Mouse (Mus musculus) 3134 (cell line): ENCODE results near the gene Zfp36.
"Not testable (repeated sequence)": the region's sequence is repeated elsewhere in the genome, so short reads cannot be mapped to it uniquely, and the experiment has no call there.

Experiments used
- DNase-seq: peaks from one replicate; pipeline ENCODE4 v3.0.0-alpha.2; 2011; ENCODE audit warnings: low spot score; ENCODE audit not compliant: insufficient read length; ENCODE audit errors: extremely low read depth

Zfp36 gene

GRCm38 (mm10) chr7:28380237-28381016 is at the start of gene Zfp36:
Zfp36 (minus strand) TSS chr7:28380253.
- no peak for DNase-seq

- no peak for DNase-seq
Measured at GRCm38 (mm10) chr7:28427738-28428137, 47.7 kb upstream of the Zfp36 start.

- DNase-seq, result no peak
Measured at GRCm38 (mm10) chr7:28423018-28423417, 43.0 kb upstream of the Zfp36 start.

GRCm38 (mm10) chr7:28419416-28419815 is 39.4 kb upstream of the Zfp36 start:
- DNase-seq, result no peak

- peak; percentile 69 for DNase-seq
Measured at GRCm38 (mm10) chr7:28418096-28418670, 38.1 kb upstream of the Zfp36 start.

GRCm38 (mm10) chr7:28417368-28417767 is 37.3 kb upstream of the Zfp36 start:
- DNase-seq, result peak; percentile 39

GRCm38 (mm10) chr7:28412826-28413225 is 32.8 kb upstream of the Zfp36 start:
- no peak for DNase-seq

GRCm38 (mm10) chr7:28410841-28411475 is 30.9 kb upstream of the Zfp36 start:
- no peak for DNase-seq

- DNase-seq, result no peak
Measured at GRCm38 (mm10) chr7:28401942-28402341, 21.9 kb upstream of the Zfp36 start.

GRCm38 (mm10) chr7:28401030-28401429 is 21.0 kb upstream of the Zfp36 start:
- DNase-seq, result no peak

GRCm38 (mm10) chr7:28398696-28399340 is 18.8 kb upstream of the Zfp36 start:
- no peak for DNase-seq

GRCm38 (mm10) chr7:28398000-28398399 is 17.9 kb upstream of the Zfp36 start:
- no peak for DNase-seq

- DNase-seq, result no peak
Measured at GRCm38 (mm10) chr7:28395425-28395824, 15.4 kb upstream of the Zfp36 start.

GRCm38 (mm10) chr7:28393272-28393951 is 13.4 kb upstream of the Zfp36 start:
- no peak for DNase-seq

GRCm38 (mm10) chr7:28392429-28393271 is 12.6 kb upstream of the Zfp36 start, which contains the start of the genes Med29 and Paf1:
Med29 (minus strand) TSS chr7:28392708.
Paf1 (plus strand) TSS chr7:28392951.
- DNase-seq, result peak; percentile 91

GRCm38 (mm10) chr7:28390331-28390730 is 10.3 kb upstream of the Zfp36 start:
- DNase-seq, result no peak

- DNase-seq, result not testable (repeated sequence)
Measured at GRCm38 (mm10) chr7:28387384-28387783, 7.3 kb upstream of the Zfp36 start.

- not testable (repeated sequence) for DNase-seq
Measured at GRCm38 (mm10) chr7:28386877-28387276, 6.8 kb upstream of the Zfp36 start.

- peak; percentile 65 for DNase-seq
Measured at GRCm38 (mm10) chr7:28386462-28386861, 6.4 kb upstream of the Zfp36 start.

GRCm38 (mm10) chr7:28386007-28386406 is 6.0 kb upstream of the Zfp36 start:
- DNase-seq, result no peak
